Comparison of ENCODE assay signal across 10 mouse cellular contexts in the genomic region with DNA sequence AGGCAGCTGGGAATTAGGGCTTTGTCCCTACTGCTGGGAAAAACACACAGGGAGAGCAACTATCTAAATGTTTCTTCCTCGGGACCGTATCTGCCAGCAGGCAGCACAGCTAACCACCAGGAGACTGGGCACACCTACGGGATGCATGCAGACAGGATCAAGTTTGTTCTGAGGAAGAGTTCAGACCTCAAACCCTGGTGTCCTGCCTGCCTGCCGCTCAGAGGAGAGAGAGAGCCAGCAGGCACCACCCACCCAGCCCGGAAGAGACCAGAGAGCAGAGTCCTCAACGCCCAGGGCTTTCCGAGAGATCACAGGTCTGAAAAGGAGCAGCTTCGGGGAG. TPM values are rescaled to one million over a fixed set of nuclear protein-coding genes. Genes with fewer than 3 reads are reported as not detected.
DNase-seq lines count a peak whose midpoint lies in the region; ATAC-seq and TF ChIP-seq lines count a peak whose summit lies in the region.
"Had no signal": no experiment of that assay in that cellular context is flagged by ENCODE, and none has a peak within 500 bp of the region (broad histone marks: within the 10 kb centered on the region; RNA-seq: fewer than 3 reads in every experiment).

No protein-coding gene starts in this region.

- H3K4me1 ChIP-seq in heart, embryonic 11.5 days (ENCODE audit: control insufficient read depth, insufficient read depth, low read length), result peaks cover 16% of the 10 kb centered on the region
- peaks cover 29% of the 10 kb centered on the region for H3K4me1 ChIP-seq in midbrain, embryonic 10.5 days
- no peaks in the 10 kb centered on the region for H3K4me1 ChIP-seq in midbrain, postnatal 0 days (ENCODE audit: insufficient read depth, low read length)
- peaks cover 15% of the 10 kb centered on the region for H3K4me1 ChIP-seq in heart, embryonic 16.5 days (ENCODE audit: control insufficient read depth, insufficient read depth, low read length)
- H3K4me1 ChIP-seq in neural tube, embryonic 15.5 days, result peaks cover 21% of the 10 kb centered on the region; the same call in 1 of the 2 replicates

- ATAC-seq in heart, embryonic 11.5 days (replicated peaks; ENCODE audit: insufficient number of reproducible peaks, low FRiP score, low TSS enrichment), result no peak
- ATAC-seq in midbrain, postnatal 0 days (ENCODE audit: low FRiP score), result no peak
- no peak for ATAC-seq in heart, embryonic 16.5 days (replicated peaks; ENCODE audit: extremely low read depth, insufficient read depth, low FRiP score)
- ATAC-seq in neural tube, embryonic 15.5 days (ENCODE audit: low FRiP score), result no peak

- H3K4me3 ChIP-seq in heart, embryonic 11.5 days (ENCODE audit: low read depth, low read length), result no peak overlapping the region
- H3K4me3 ChIP-seq in midbrain, embryonic 10.5 days, result no peak overlapping the region
- no peak overlapping the region for H3K4me3 ChIP-seq in midbrain, postnatal 0 days (ENCODE audit: low read depth, low read length)
- H3K4me3 ChIP-seq in heart, embryonic 16.5 days (ENCODE audit: low read length), result no peak overlapping the region
- H3K4me3 ChIP-seq in neural tube, embryonic 15.5 days (replicated peaks), result no peak overlapping the region

- intact Hi-C loops in heart, postnatal 36 days (cut with DNase I), result loop anchor here (5.0 kb wide), 1 partner anchor 214 kb away; no protein-coding TSS in a partner anchor

- peaks cover 12% of the 10 kb centered on the region for H3K27me3 ChIP-seq in heart, embryonic 11.5 days (ENCODE audit: control insufficient read depth, insufficient read depth, low read length)
- H3K27me3 ChIP-seq in midbrain, embryonic 10.5 days (ENCODE audit: low read depth, poor library complexity, severe bottlenecking), result peaks cover 20% of the 10 kb centered on the region
- H3K27me3 ChIP-seq in midbrain, postnatal 0 days (ENCODE audit: insufficient read depth, low read length), result no peaks in the 10 kb centered on the region
- 0 out of 2 replicates have a peak, but pooled peaks cover 2% of the 10 kb centered on the region for H3K27me3 ChIP-seq in heart, embryonic 16.5 days (ENCODE audit: control insufficient read depth, insufficient read depth, low read length)
- H3K27me3 ChIP-seq in neural tube, embryonic 15.5 days (replicated peaks), result peaks cover 4% of the 10 kb centered on the region; the same call in 1 of the 2 replicates

- H3K9ac ChIP-seq in heart, embryonic 11.5 days (ENCODE audit: low read depth, low read length), result peak overlapping the region; percentile 47
- no peak overlapping the region for H3K9ac ChIP-seq in midbrain, postnatal 0 days (replicated peaks; ENCODE audit: low read length, poor library complexity, severe bottlenecking)
- peak overlapping the region; percentile 53 for H3K9ac ChIP-seq in heart, embryonic 16.5 days (ENCODE audit: low read length)
- H3K9ac ChIP-seq in neural tube, embryonic 15.5 days (replicated peaks), result no peak overlapping the region

- DNase-seq in heart, postnatal 36 days, result no peak
- no peak for DNase-seq in midbrain, embryonic 10.5 days (ENCODE audit: low spot score)
- DNase-seq in midbrain, postnatal 0 days (ENCODE audit: low spot score), result no peak
- DNase-seq in adipocyte (ENCODE audit: low spot score), result no peak
- DNase-seq in right cerebral cortex, postnatal 4 days, result no peak
- DNase-seq: cerebellum, adult 9-10 months had no signal

- H3K27ac ChIP-seq in heart, embryonic 11.5 days (ENCODE audit: low read depth, low read length), result peak overlapping the region; percentile 68
- peak overlapping the region; percentile 60 for H3K27ac ChIP-seq in midbrain, embryonic 10.5 days (replicated peaks)
- no peak overlapping the region for H3K27ac ChIP-seq in midbrain, postnatal 0 days (ENCODE audit: low read depth, low read length)
- peak overlapping the region; percentile 63 for H3K27ac ChIP-seq in heart, embryonic 16.5 days (ENCODE audit: low read length)
- H3K27ac ChIP-seq in neural tube, embryonic 15.5 days (replicated peaks), result peak overlapping the region; percentile 33; the same call in 1 of the 2 replicates

- no peaks in the 10 kb centered on the region for H3K36me3 ChIP-seq in heart, embryonic 11.5 days (ENCODE audit: control insufficient read depth, insufficient read depth, low read length)
- no peaks in the 10 kb centered on the region for H3K36me3 ChIP-seq in midbrain, embryonic 10.5 days
- H3K36me3 ChIP-seq in midbrain, postnatal 0 days (ENCODE audit: insufficient read depth, low read length), result no peaks in the 10 kb centered on the region
- no peaks in the 10 kb centered on the region for H3K36me3 ChIP-seq in heart, embryonic 16.5 days (ENCODE audit: control insufficient read depth, insufficient read depth)
- no peaks in the 10 kb centered on the region for H3K36me3 ChIP-seq in neural tube, embryonic 15.5 days

- H3K4me2 ChIP-seq in heart, embryonic 11.5 days, result peak overlapping the region; percentile 47
- H3K4me2 ChIP-seq in midbrain, postnatal 0 days (ENCODE audit: low read depth, low read length, poor library complexity, severe bottlenecking), result no peak overlapping the region
- peak overlapping the region; percentile 23 for H3K4me2 ChIP-seq in heart, embryonic 16.5 days (ENCODE audit: low read depth, low read length)
- H3K4me2 ChIP-seq in neural tube, embryonic 15.5 days, result no peak overlapping the region

- 21% methylated on average over 8 of the region's 8 CpGs for WGBS in heart, embryonic 11.5 days (ENCODE audit: insufficient replicate concordance)
- 23% methylated on average over 8 of the region's 8 CpGs for WGBS in midbrain, embryonic 10.5 days
- 29% methylated on average over 8 of the region's 8 CpGs for WGBS in midbrain, postnatal 0 days
- 24% methylated on average over 8 of the region's 8 CpGs for WGBS in heart, embryonic 16.5 days
- WGBS in neural tube, embryonic 15.5 days, result 39% methylated on average over 8 of the region's 8 CpGs

- no peak for TF ChIP-seq CTCF in midbrain, postnatal 0 days (IDR thresholded peaks at IDR 0.05)

- no peaks in the 10 kb centered on the region for H3K9me3 ChIP-seq in heart, embryonic 11.5 days (replicated peaks; ENCODE audit: control insufficient read depth, low read length)
- no peaks in the 10 kb centered on the region for H3K9me3 ChIP-seq in midbrain, embryonic 10.5 days (replicated peaks)
- no peaks in the 10 kb centered on the region for H3K9me3 ChIP-seq in midbrain, postnatal 0 days (ENCODE audit: low read length)
- H3K9me3 ChIP-seq in heart, embryonic 16.5 days (replicated peaks; ENCODE audit: control insufficient read depth, low read length), result no peaks in the 10 kb centered on the region
- H3K9me3 ChIP-seq in neural tube, embryonic 15.5 days (replicated peaks), result no peaks in the 10 kb centered on the region

RNA-seq across cellular contexts. Expression of gene Lrrc32, which starts 5.8 kb away (rescaled TPM):
- 3.9 and 6.4 TPM in 2 replicates for polyA plus RNA-seq in heart, embryonic 11.5 days (2014; fragmentation: Nextera tagmentation; extraction: Ambion mirVana)
- 10 to 100 TPM; 14.6 to 15.8 TPM for total RNA-seq in heart, postnatal 36 days (2021)
- 5.2 and 5.7 TPM in 2 replicates for polyA plus RNA-seq in midbrain, embryonic 10.5 days (2016; fragmentation: Nextera tagmentation; extraction: Ambion mirVana)
- 7.6 and 9.0 TPM in 2 replicates for total RNA-seq in midbrain, postnatal 0 days (2014; rRNA removed)
- polyA plus RNA-seq in midbrain, postnatal 0 days (2015; fragmentation: Nextera tagmentation; extraction: Ambion mirVana), result 5.2 and 6.0 TPM in 2 replicates
- 7.7 and 8.3 TPM in 2 replicates for polyA plus RNA-seq in heart, embryonic 16.5 days (2015; fragmentation: Nextera tagmentation; extraction: Ambion mirVana)
- polyA plus RNA-seq in neural tube, embryonic 15.5 days (2015; fragmentation: Nextera tagmentation; extraction: Ambion mirVana), result 3.1 and 5.5 TPM in 2 replicates

RNA-seq across cellular contexts. Expression of gene Gucy2d, which starts 43.0 kb away (rescaled TPM):
- 0.10 TPM in 1 of 2 replicates, not detected in the other for polyA plus RNA-seq in heart, embryonic 11.5 days (2014; fragmentation: Nextera tagmentation; extraction: Ambion mirVana)
- total RNA-seq in heart, postnatal 36 days (2021), result under 1 TPM in 1 of 2 experiments, not detected in 1; 0.25 TPM
- polyA plus RNA-seq in midbrain, embryonic 10.5 days (2016; fragmentation: Nextera tagmentation; extraction: Ambion mirVana), result not detected in 2 replicates
- total RNA-seq in midbrain, postnatal 0 days (2014; rRNA removed), result 0.05 TPM in 1 of 2 replicates, not detected in the other
- polyA plus RNA-seq in midbrain, postnatal 0 days (2015; fragmentation: Nextera tagmentation; extraction: Ambion mirVana), result 0.05 TPM in 1 of 2 replicates, not detected in the other
- not detected in 2 replicates for polyA plus RNA-seq in heart, embryonic 16.5 days (2015; fragmentation: Nextera tagmentation; extraction: Ambion mirVana)
- polyA plus RNA-seq in neural tube, embryonic 15.5 days (2015; fragmentation: Nextera tagmentation; extraction: Ambion mirVana), result 0.28 and 0.37 TPM in 2 replicates
- polyA plus RNA-seq: forebrain, embryonic 11.5 days had no signal

Comparison
In these comparisons a context has a peak if more than half of its experiments do, and no peak if none do; other contexts are left out.
1. H3K4me2 ChIP-seq: peak in heart, embryonic 11.5 days (single experiment) and heart, embryonic 16.5 days (single experiment); none in midbrain, postnatal 0 days (single experiment) and neural tube, embryonic 15.5 days (single experiment).
2. H3K9ac ChIP-seq: peak in heart, embryonic 11.5 days (single experiment) and heart, embryonic 16.5 days (single experiment); none in midbrain, postnatal 0 days (single experiment) and neural tube, embryonic 15.5 days (single experiment).